Mouse (Mus musculus) embryonic fibroblast, embryonic 13.5 days (primary cell): Measurements from ENCODE around the gene Drg2.

Experiments
- CTCF ChIP-seq: IDR thresholded peaks from 2 replicates; pipeline ENCODE4 v1.5.1; 2011; ENCODE audit warnings: mild to moderate bottlenecking, control low read depth, low read length, moderate library complexity, borderline replicate concordance; ENCODE audit not compliant: insufficient read depth
- POLR2A ChIP-seq: IDR thresholded peaks from 2 replicates; pipeline ENCODE4 v1.6.1; 2011; ENCODE audit warnings: low read depth, mild to moderate bottlenecking, control low read depth, low read length, moderate library complexity

DNA sequence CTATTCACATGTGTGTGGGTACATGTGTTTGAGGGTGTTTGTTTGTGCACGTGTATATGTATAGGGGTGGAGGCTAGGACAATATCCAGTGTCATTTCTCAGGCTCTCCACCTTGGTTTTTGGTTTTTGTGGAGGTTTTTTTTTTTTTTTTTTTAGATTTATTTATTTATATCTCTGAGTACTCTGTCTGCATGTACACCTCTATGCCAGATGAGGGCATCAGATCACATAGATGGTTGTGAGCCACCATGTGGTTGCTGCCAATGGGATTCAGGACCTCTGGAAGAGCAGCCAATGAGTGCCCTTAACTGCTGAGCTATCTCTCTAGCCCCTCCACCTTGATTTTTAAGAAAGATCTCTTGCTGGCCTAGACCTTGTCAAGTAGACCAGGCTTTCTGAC, 3.6 kb downstream of the Drg2 start:
- TF ChIP-seq POLR2A (no peak), CTCF (no peak)
